Mouse (Mus musculus): ENCODE results near the gene Foxf2. TPM values are rescaled to one million over a fixed set of nuclear protein-coding genes. Genes with fewer than 3 reads are reported as not detected.

Gene Foxf2
- polyA plus RNA-seq, 1 experiment: not detected

DNA sequence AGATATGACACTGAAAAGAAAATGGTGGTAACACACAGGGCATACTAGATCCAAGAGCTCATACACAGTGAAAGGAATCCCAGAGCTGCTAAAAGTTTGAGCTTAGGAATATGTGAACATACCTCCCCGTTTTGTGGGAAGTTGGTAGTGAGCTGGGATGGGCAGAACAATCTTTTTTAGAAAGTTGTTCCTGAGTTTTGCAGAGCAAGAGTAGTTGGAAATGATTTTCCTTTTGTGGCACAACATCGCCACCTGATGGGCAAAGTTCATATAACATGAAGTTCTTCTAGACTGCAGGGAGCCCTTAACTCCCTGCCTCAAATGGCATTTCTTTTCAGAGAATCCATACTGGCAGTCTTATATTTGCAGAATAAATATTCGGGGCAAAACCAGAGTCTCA lies 33.3 kb downstream of the Foxf2 start:
- no peak for TF ChIP-seq TAL1 (IDR thresholded peaks at IDR 0.05; ENCODE audit: low read length)
- TF ChIP-seq GATA1 (IDR thresholded peaks at IDR 0.05; ENCODE audit: low read length): no peak
- H3K36me3 ChIP-seq (ENCODE audit: control insufficient read depth): no peaks in the 10 kb centered on the region
- no peaks in the 10 kb centered on the region for H3K4me1 ChIP-seq (ENCODE audit: control insufficient read depth)
- H3K27me3 ChIP-seq (ENCODE audit: control insufficient read depth): 0 out of 2 replicates have a peak, but pooled peaks cover 2% of the 10 kb centered on the region
- no peak overlapping the region for H3K4me3 ChIP-seq (replicated peaks)
- H3K9me3 ChIP-seq (ENCODE audit: control insufficient read depth, low read length): no peaks in the 10 kb centered on the region

DNA sequence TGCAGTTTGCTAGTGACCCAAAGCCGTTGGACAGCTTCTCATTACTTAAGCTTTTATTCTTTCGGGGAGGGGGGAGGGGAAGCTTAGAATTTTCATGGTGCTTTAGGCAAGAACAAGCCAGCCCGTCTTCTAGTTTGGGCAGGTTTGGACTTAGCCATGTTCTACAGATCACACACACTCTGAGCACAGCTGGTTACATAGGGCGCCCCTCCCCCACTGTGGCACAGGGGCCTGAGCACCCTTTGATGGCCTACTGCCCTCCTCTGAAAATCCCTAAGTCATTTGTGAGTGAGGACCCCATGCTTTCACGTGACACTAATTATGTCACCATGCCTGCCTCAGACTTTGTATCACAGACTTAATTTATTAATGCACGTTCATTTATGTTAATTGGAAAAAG lies 35.6 kb downstream of the Foxf2 start:
- no peak overlapping the region for H3K4me3 ChIP-seq (replicated peaks)
- no peaks in the 10 kb centered on the region for H3K36me3 ChIP-seq (ENCODE audit: control insufficient read depth)
- H3K27me3 ChIP-seq (ENCODE audit: control insufficient read depth): 0 out of 2 replicates have a peak, but pooled peaks cover 2% of the 10 kb centered on the region
- H3K4me1 ChIP-seq (ENCODE audit: control insufficient read depth): no peaks in the 10 kb centered on the region
- TF ChIP-seq GATA1 (IDR thresholded peaks at IDR 0.05; ENCODE audit: low read length): no peak
- no peak for TF ChIP-seq TAL1 (IDR thresholded peaks at IDR 0.05; ENCODE audit: low read length)
- H3K9me3 ChIP-seq (ENCODE audit: control insufficient read depth, low read length): no peaks in the 10 kb centered on the region

DNA sequence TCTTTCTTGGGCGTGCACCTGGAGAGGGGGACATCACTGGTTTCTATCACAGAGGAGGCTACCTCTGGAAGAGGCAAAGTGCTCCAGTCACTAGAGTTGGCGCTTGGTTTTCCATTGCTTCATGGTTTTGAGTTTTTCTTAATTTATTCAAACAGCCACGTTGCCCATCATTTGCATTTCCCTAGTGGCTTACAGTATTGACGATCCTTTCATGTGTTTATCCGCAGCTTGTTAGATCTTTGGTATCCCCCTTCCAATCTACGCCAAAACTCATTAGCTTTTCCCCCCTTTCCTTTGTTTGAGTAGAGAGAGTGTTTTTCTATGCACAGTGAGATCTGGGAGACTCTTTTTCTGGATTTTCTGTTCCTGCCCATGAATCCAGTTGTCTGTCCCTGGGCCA lies 39.8 kb downstream of the Foxf2 start:
- Histone ChIP-seq H3K9me3 (ENCODE audit: control insufficient read depth, low read length) (no peaks in the 10 kb centered on the region), H3K4me1 (ENCODE audit: control insufficient read depth) (no peaks in the 10 kb centered on the region), H3K36me3 (ENCODE audit: control insufficient read depth) (no peaks in the 10 kb centered on the region), H3K4me3 (replicated peaks) (no peak overlapping the region), H3K27me3 (ENCODE audit: control insufficient read depth) (no peaks in the 10 kb centered on the region)
- TF ChIP-seq TAL1 (IDR thresholded peaks at IDR 0.05; ENCODE audit: low read length) (no peak), GATA1 (IDR thresholded peaks at IDR 0.05; ENCODE audit: low read length) (no peak)

DNA sequence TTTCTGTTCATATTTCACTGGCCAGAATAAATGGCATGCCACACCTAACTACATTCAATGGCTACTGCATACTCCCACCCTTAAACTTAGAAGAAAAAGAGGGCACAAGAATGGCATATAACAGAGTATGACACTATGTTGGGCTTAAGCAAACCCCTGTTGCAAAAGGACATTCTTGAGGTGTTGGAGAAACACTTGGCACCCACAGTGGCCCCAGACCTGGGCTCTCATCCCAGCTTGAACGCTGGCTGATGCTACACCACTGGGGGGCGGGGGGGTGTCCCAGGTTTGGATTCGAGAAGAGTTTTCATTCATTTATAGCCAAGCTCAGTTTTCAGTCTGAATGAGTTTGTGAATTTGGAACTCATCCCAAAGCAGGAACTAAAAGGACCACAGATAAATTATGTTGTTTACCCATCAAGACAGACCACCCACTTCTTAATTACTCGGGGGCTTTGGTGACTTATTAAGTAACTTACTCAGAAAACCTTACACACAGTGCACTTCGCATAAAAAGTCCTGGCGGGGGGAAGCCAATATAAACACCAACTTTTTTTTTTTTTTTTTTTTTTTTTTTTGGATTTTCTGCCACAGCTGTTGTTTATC lies 42.4 kb downstream of the Foxf2 start:
- H3K4me1 ChIP-seq (ENCODE audit: control insufficient read depth): no peaks in the 10 kb centered on the region
- no peak for TF ChIP-seq TAL1 (IDR thresholded peaks at IDR 0.05; ENCODE audit: low read length)
- TF ChIP-seq GATA1 (IDR thresholded peaks at IDR 0.05; ENCODE audit: low read length): no peak
- no peaks in the 10 kb centered on the region for H3K36me3 ChIP-seq (ENCODE audit: control insufficient read depth)
- no peaks in the 10 kb centered on the region for H3K27me3 ChIP-seq (ENCODE audit: control insufficient read depth)
- no peak overlapping the region for H3K4me3 ChIP-seq (replicated peaks)
- H3K9me3 ChIP-seq (ENCODE audit: control insufficient read depth, low read length): no peaks in the 10 kb centered on the region

DNA sequence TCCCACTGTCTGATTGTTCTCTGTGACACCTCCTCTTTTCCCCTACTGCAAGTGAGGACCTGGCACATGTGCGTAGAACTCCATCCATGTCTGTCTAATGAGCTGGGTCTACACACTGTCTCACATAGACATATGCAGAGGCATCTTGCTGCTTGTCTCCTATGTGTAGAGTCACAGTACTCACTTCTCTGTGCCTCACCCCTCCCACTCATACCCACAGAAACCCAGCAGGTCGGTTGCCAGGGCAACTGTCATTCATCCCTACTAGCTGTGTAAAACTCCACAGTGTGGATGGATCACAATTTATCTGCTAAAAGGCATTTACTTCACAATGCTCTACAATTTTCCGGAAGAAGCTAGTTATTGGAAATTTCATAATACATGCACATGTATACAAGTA lies 46.5 kb downstream of the Foxf2 start:
- Histone ChIP-seq H3K4me3 (replicated peaks) (no peak overlapping the region), H3K27me3 (ENCODE audit: control insufficient read depth) (no peaks in the 10 kb centered on the region), H3K4me1 (ENCODE audit: control insufficient read depth) (no peaks in the 10 kb centered on the region), H3K9me3 (ENCODE audit: control insufficient read depth, low read length) (no peaks in the 10 kb centered on the region; the same call in 1 of the 2 replicates), H3K36me3 (ENCODE audit: control insufficient read depth) (no peaks in the 10 kb centered on the region)
- TF ChIP-seq GATA1 (IDR thresholded peaks at IDR 0.05; ENCODE audit: low read length) (no peak), TAL1 (IDR thresholded peaks at IDR 0.05; ENCODE audit: low read length) (no peak)

Other genes with a start within 250 kb of the Foxf2 start
- not detected in 2 replicates for gene Foxq1, start 69.7 kb upstream of the Foxf2 start, polyA plus RNA-seq (2012)
- gene A530084C06Rik, start 66.5 kb upstream of the Foxf2 start, polyA plus RNA-seq (2012): not detected in 2 replicates
- not detected in 2 replicates for gene Foxc1, start 180.8 kb downstream of the Foxf2 start, polyA plus RNA-seq (2012)